Mouse (Mus musculus) NIH3T3 (cell line): ENCODE results near the gene Hvcn1.
A peak's percentile ranks its signal among the peaks of the same experiment; 100 is the strongest.

Experiments
- DNase-seq: peaks from one replicate; pipeline ENCODE4 v3.0.0-alpha.2; 2012; ENCODE audit warnings: low read depth

The Hvcn1 gene

DNA sequence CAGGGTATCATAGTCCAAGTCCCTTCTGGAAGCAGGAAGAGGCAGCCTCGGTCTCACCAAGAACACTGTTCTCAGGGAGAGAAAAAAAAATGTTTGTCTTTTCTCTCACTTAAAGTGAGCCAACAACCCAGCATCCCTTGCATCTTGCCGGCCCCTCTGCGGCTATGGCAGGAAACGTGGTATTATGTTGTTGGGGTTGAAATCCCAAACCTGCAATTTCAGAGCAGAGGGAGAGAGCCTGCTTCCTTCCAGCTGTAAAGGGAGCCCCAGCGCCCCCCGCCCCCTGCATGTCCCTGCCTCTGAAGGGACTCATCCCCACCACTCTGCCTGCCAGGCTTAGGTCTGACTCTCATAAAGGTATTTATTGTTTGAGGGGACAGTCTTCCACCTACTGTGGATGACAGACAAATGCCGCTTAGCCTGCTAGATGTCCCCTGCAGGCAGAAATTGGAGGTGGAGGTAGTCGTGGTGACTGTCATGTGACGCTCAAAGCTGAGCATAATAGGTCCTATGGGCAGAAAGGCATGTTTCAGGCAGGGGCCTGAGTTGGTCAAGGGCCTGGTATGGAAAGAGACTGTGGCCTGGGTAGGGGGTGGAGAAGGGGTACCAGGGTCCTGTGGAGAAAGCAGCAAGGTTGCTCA is 28.7 kb downstream of the Hvcn1 start:
- no peak for DNase-seq

DNA sequence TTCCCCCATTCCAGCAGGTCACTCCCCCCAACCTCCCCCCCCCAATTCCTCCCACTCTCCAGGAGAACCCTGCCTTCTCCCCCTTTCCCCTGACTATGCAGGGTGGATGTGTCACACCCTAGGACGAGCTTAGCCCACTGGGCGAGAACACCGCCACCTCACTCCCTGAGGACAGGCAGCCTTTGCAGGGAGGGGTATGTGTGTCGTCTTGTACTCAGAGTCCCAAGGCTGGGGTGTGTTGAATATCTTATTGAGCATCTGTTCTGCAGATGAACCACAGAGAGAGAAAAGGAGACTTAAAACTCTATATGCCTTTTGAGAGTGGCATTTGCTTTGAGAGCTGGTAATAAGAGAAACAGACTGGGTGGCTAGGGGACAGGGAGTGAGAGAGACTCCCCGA is 30.6 kb downstream of the Hvcn1 start:
- DNase-seq = no peak

GRCm38 (mm10) chr5:122239618-122240017 is 33.0 kb downstream of the Hvcn1 start:
- DNase-seq = no peak

- no peak for DNase-seq
Observed at GRCm38 (mm10) chr5:122240521-122240920, 33.9 kb downstream of the Hvcn1 start.

- DNase-seq = no peak
Observed at GRCm38 (mm10) chr5:122240989-122241388, 34.4 kb downstream of the Hvcn1 start.

GRCm38 (mm10) chr5:122242521-122243123 is 36.0 kb downstream of the Hvcn1 start:
- DNase-seq = no peak

DNA sequence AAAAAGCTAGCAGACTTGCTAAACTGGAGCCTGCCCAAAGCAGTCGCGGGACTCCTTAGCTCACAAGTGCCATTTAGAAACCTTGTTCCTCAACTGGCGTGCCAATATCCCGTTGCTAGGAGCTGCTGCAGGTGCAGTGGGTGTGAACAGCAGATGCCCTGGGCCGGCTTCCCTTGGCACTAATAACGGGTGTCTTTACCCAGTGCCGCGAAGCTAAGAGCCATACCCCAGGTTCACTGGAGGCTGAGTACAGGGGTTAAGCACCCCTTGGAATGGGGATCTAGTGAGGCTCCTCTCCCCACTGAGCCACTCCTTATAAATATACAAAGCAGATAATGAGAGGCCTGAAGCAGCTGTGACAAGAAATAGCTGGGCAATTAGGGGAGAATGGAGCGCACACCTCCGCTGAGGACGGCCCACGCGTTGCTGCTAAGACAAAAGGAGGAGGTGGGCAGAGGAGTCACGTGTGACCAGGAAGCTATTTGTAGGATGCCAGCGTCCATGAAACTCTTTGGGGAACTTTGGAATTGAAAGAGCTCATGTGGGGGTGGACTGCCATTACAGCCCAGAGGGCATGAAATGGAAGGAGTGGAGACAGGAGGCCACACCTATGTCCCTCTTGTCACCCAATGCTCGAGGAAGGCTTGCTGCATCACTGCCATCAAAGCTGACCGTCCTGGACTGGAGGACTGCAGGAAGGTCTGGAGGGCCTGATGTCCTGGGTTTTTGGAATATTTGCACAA is 37.3 kb downstream of the Hvcn1 start:
- DNase-seq = no peak

GRCm38 (mm10) chr5:122245186-122245585 is 38.6 kb downstream of the Hvcn1 start:
- peak; percentile 33 for DNase-seq

GRCm38 (mm10) chr5:122246547-122247167 is 40.1 kb downstream of the Hvcn1 start:
- DNase-seq = no peak

DNA sequence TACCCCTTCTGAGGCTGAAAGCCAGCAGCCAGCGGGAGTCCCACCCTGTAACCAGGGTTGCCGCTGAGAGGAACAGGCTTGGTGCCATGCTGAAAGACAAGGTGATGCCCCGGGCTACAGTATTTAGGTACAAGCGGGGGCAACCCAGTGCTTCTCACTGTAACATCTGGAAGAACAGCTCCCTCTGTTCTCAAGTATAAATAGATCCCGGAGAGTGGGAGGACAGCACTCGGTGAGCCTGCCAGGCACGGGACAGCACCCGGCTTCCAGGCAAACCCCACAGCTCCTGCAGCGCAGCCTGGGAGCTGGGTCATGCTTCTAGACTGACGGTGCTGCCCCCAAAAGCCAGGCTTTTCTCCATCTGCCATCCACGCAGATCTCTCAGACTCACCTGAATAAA is 40.9 kb downstream of the Hvcn1 start:
- no peak for DNase-seq

DNA sequence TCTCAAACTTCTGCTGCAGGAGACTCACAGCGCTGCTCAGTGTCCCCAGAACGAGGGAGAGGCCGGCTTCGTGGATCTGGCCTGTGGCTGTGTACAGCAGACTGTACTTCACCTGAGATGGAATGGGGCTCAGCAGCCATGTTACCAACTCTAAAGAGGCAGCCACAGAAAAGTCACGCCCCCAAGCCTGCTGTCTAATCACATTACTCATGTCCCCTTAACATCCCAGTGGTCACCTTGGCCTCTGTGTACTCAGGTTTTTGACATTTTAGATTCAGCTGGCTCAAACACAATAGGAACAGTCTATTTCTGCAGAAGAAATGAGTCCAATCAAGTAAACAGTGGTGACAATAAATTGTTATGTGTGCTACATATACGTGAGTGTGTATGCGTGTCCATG is 41.3 kb downstream of the Hvcn1 start:
- no peak for DNase-seq

- DNase-seq = no peak
Observed at GRCm38 (mm10) chr5:122249281-122249680, 42.7 kb downstream of the Hvcn1 start.

DNA sequence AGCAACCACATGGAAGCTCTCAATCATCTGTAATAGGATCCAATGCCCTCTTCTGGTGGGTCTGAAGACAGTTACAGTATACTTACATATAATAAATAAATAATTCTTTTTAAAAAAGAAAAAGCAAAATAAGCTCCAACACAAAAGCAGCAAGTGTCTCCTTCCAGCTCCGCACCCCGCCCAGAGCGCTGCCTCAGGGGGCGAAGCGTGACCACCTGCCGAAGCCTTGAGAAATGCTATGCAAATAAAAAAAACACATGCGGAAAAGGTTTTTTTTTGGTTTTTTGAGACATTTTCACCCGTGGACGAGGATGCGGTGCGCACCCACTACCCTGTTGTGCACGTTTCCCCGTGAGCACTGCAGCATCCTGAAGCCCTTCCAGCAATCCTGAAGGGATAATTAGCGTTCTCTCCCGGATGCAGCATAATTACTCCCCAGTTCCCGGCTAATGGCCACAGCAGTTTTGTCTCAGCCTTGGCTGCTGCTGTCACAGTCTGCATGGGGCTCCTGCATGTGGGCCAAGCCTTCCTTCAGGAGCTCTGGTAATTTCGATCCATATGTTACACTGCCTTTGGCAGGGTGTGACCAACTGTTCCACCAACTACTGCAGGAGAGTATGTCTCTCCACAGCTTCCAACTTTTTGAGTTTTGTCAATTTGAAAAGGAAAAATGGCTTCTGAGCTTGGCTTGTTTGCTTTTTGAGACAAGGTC is 45.4 kb downstream of the Hvcn1 start:
- no peak for DNase-seq

- DNase-seq = no peak
Observed at GRCm38 (mm10) chr5:122258027-122258741, 51.6 kb downstream of the Hvcn1 start.

- no peak for DNase-seq
Observed at GRCm38 (mm10) chr5:122262104-122262503, 55.5 kb downstream of the Hvcn1 start.

DNA sequence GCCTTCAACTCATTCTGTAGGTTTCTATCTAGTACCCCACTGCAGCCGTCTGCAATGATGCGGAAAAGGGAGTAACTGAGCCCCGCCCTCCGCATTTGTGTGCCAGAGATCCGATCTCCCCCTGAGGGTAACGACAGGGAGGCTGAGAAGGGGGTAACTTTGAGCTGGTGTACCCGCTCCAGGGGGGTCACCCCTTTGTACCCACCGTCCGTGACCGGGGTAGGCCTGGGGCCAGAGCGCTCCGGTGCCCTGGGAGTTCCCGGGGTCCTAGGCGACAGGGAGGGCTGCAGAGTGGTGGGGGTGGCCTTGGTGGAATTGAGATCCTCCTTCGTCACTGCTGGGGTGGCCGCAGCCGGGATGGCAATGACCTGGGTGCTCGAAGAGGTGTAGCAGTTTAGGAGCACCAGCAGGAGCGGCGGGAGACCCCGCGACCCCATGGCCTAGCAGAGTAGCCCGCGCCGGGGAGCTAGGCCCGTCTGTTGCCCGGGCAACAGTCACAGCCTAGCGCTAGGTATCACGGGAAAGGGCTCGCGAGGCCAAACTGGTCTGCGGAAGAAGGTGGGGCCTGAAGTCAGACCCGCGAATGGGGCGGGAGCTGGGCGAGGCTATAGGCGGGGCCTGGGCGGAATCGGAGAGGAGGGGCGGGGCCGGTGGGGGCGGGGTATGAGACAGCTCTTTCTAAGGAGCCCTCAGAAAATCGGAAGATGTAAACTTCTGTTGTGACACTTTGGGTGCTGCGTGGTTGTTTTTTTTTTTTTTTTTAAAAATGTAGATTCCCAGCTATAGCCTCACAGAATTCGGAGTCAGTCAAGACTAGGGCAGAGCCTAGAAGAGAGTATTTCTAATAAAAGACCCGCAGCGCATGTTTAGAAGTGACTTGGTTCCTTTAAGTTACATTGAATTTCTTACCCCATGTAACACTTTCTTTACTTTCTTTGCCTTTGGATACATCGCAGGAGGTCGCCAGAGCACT is 57.6 kb downstream of the Hvcn1 start, which contains the start of gene Tctn1:
Gene Tctn1, minus strand, starts transcription at position 528 of the 973 bp plus-strand sequence.
- peak; percentile 96 for DNase-seq

- DNase-seq = peak; percentile 69
Observed at GRCm38 (mm10) chr5:122265187-122265586, 58.6 kb downstream of the Hvcn1 start.

DNA sequence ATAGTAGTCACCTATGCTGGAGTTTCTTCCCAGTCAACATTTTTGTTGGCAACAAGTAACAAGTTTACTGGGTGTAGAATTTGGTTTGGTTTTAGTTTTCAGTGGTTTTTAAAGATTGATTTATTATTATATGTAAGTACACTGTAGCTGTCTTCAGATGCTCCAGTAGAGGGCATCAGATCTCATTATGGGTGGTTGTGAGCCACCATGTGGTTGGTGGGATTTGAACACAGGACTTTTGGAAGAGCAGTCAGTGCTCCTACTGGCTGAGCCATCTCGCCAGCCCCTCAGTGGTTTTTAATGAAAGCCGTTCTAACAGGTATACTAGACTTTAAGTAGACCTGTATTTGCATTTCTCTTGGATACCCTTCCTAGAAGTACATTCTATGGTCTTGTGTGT is 59.3 kb downstream of the Hvcn1 start:
- no peak for DNase-seq

DNA sequence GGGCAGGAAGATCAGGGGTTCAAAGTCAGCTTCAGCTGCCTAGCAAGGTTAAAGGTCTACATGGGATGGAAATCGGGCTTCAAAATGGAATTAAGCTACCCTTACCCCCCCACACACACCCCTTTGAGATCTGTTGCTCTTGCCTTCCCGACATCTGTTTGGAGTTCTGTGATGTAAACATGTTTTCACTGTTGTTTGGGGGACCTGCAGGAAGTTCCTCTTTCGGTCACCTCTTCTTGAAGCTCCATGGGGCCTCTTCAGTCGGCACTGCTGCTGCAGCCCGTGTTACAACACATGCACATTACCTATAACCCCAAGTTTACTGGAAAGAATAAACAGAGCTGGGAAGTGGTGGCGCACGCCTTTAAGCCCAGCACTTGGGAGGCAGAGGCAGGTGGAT is 60.5 kb downstream of the Hvcn1 start:
- no peak for DNase-seq

GRCm38 (mm10) chr5:122267899-122268298 is 61.3 kb downstream of the Hvcn1 start:
- DNase-seq = peak; percentile 91
